Comparison of ENCODE assay signal across 18 mouse cellular contexts in the genomic region with DNA sequence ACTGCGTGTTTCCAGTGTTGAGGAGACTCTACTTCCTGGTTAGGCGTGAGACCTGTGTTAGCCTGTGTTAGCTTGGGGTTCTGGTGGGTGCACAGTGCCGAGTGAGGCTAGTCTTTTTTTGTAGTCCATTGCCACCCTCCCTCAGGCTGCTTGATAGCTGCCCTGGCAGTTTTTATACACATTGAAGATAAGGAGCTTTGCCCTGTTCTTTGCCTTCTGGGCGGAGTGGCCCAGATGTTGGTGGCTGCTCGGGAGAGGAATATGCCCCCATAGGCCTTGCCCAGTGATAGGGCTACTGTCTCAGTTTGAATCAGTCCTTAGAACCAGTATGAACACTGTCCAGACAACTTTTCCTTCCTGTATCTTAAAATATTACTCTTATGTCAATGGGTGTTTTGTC. TPM values are rescaled to one million over a fixed set of nuclear protein-coding genes. Genes with fewer than 3 reads are reported as not detected.
DNase-seq lines count a peak whose midpoint lies in the region; ATAC-seq and TF ChIP-seq lines count a peak whose summit lies in the region.
"Had no signal": no experiment of that assay in that cellular context is flagged by ENCODE, and none has a peak within 500 bp of the region (broad histone marks: within the 10 kb centered on the region; RNA-seq: fewer than 3 reads in every experiment).

No protein-coding gene starts in this region.

- no peaks in the 10 kb centered on the region for H3K9me3 ChIP-seq in heart, embryonic 13.5 days
- H3K9me3 ChIP-seq in heart, embryonic 10.5 days: no peaks in the 10 kb centered on the region
- H3K9me3 ChIP-seq in E14TG2a.4 (ENCODE audit: low read length): no peaks in the 10 kb centered on the region
- no peaks in the 10 kb centered on the region for H3K9me3 ChIP-seq in liver, postnatal 0 days (ENCODE audit: low read length)
- H3K9me3 ChIP-seq in forebrain, embryonic 16.5 days (ENCODE audit: control insufficient read depth, low read length): no peaks in the 10 kb centered on the region
- H3K9me3 ChIP-seq: kidney, embryonic 15.5 days; midbrain, embryonic 15.5 days had no signal

- no peak for DNase-seq in heart, embryonic 10.5 days (ENCODE audit: low spot score)
- DNase-seq in liver, postnatal 0 days: no peak
- DNase-seq in retina, embryonic 14.5 days (ENCODE audit: low spot score): no peak
- no peak for DNase-seq in spleen, adult 18-20 months
- DNase-seq: adrenal gland, adult 8-10 months; cerebellum, adult 8-10 months; gastrocnemius, postnatal 10 days; heart, postnatal 36 days; lung, adult 18-20 months; lung, postnatal 36 days; right cerebral cortex, postnatal 25 days had no signal

- ATAC-seq in heart, embryonic 13.5 days (ENCODE audit: extremely low read depth, insufficient number of reproducible peaks, low FRiP score, low TSS enrichment): no peak
- ATAC-seq in erythroid progenitor cell, adult 5-6 weeks (replicated peaks; ENCODE audit: low FRiP score, poor library complexity, severe bottlenecking): peak; percentile 48; the same call in 1 of the 2 replicates
- ATAC-seq in liver, postnatal 0 days: no peak
- no peak for ATAC-seq in forebrain, embryonic 16.5 days
- ATAC-seq: hindbrain, embryonic 16.5 days; midbrain, embryonic 15.5 days had no signal

- H3K9ac ChIP-seq in heart, embryonic 13.5 days: peak overlapping the region; percentile 50
- H3K9ac ChIP-seq in liver, postnatal 0 days (replicated peaks): no peak overlapping the region
- H3K9ac ChIP-seq in forebrain, embryonic 16.5 days (replicated peaks; ENCODE audit: low read depth, low read length): no peak overlapping the region
- H3K9ac ChIP-seq: kidney, embryonic 15.5 days; midbrain, embryonic 15.5 days had no signal

- WGBS in heart, embryonic 13.5 days: 62% methylated on average over 5 of the region's 5 CpGs
- 75% methylated on average over 5 of the region's 5 CpGs for WGBS in heart, embryonic 10.5 days
- WGBS in liver, postnatal 0 days (ENCODE audit: insufficient replicate concordance): 49% methylated on average over 5 of the region's 5 CpGs
- 96% methylated on average over 5 of the region's 5 CpGs for WGBS in forebrain, embryonic 16.5 days

- peak overlapping the region; percentile 6; the same call in 1 of the 2 replicates for H3K4me2 ChIP-seq in heart, embryonic 13.5 days
- H3K4me2 ChIP-seq in liver, postnatal 0 days (ENCODE audit: low read depth, low read length): 0 out of 2 replicates have a peak overlapping the region, but pooled peaks have one; percentile 24
- H3K4me2 ChIP-seq in forebrain, embryonic 16.5 days (ENCODE audit: low read length): no peak overlapping the region
- H3K4me2 ChIP-seq: kidney, embryonic 15.5 days; midbrain, embryonic 15.5 days had no signal

- no peak for TF ChIP-seq CTCF in E14TG2a.4 (conservative IDR thresholded peaks at IDR 0.05; ENCODE audit: low read length)
- no peak for TF ChIP-seq CTCF in liver, postnatal 0 days (IDR thresholded peaks at IDR 0.05; ENCODE audit: low read depth)

- TF ChIP-seq EP300 in liver, postnatal 0 days (IDR thresholded peaks at IDR 0.05; ENCODE audit: low read depth): no peak

- no peak overlapping the region for H3K27ac ChIP-seq in heart, embryonic 13.5 days (replicated peaks)
- H3K27ac ChIP-seq in heart, embryonic 10.5 days: no peak overlapping the region
- 0 out of 2 replicates have a peak overlapping the region, but pooled peaks have one; percentile 5 for H3K27ac ChIP-seq in liver, postnatal 0 days (ENCODE audit: low read depth)
- H3K27ac ChIP-seq in forebrain, embryonic 16.5 days (ENCODE audit: low read length): no peak overlapping the region
- H3K27ac ChIP-seq: kidney, embryonic 15.5 days; midbrain, embryonic 15.5 days had no signal

- H3K4me3 ChIP-seq in heart, embryonic 13.5 days: no peak overlapping the region
- H3K4me3 ChIP-seq in heart, embryonic 10.5 days: no peak overlapping the region
- H3K4me3 ChIP-seq in E14TG2a.4 (replicated peaks; ENCODE audit: low read length): peak overlapping the region; percentile 70
- H3K4me3 ChIP-seq in liver, postnatal 0 days (ENCODE audit: low read depth, low read length): no peak overlapping the region
- no peak overlapping the region for H3K4me3 ChIP-seq in forebrain, embryonic 16.5 days (replicated peaks; ENCODE audit: low read length)
- H3K4me3 ChIP-seq: kidney, embryonic 15.5 days; midbrain, embryonic 15.5 days had no signal

- peaks cover 90% of the 10 kb centered on the region for H3K4me1 ChIP-seq in heart, embryonic 13.5 days
- H3K4me1 ChIP-seq in heart, embryonic 10.5 days: peaks cover 71% of the 10 kb centered on the region
- H3K4me1 ChIP-seq in E14TG2a.4 (replicated peaks; ENCODE audit: low read depth, low read length): peaks cover 95% of the 10 kb centered on the region
- peaks cover 65% of the 10 kb centered on the region for H3K4me1 ChIP-seq in liver, postnatal 0 days (ENCODE audit: insufficient read depth)
- H3K4me1 ChIP-seq in forebrain, embryonic 16.5 days (replicated peaks; ENCODE audit: control insufficient read depth, insufficient read depth, low read length): peaks cover 37% of the 10 kb centered on the region

- H3K27me3 ChIP-seq in heart, embryonic 13.5 days (replicated peaks): no peaks in the 10 kb centered on the region
- no peaks in the 10 kb centered on the region for H3K27me3 ChIP-seq in heart, embryonic 10.5 days (ENCODE audit: insufficient read depth, poor library complexity, severe bottlenecking)
- no peaks in the 10 kb centered on the region for H3K27me3 ChIP-seq in E14TG2a.4 (ENCODE audit: insufficient read depth, low read length)
- H3K27me3 ChIP-seq in liver, postnatal 0 days (ENCODE audit: insufficient read depth, low read length): no peaks in the 10 kb centered on the region
- H3K27me3 ChIP-seq in forebrain, embryonic 16.5 days (replicated peaks; ENCODE audit: control insufficient read depth, insufficient read depth, low read length): no peaks in the 10 kb centered on the region
- H3K27me3 ChIP-seq: kidney, embryonic 15.5 days; midbrain, embryonic 15.5 days had no signal

- H3K36me3 ChIP-seq in heart, embryonic 13.5 days: peaks cover 8% of the 10 kb centered on the region; the same call in 1 of the 2 replicates
- peaks cover 4% of the 10 kb centered on the region; the same call in 1 of the 2 replicates for H3K36me3 ChIP-seq in heart, embryonic 10.5 days
- H3K36me3 ChIP-seq in E14TG2a.4 (ENCODE audit: insufficient read depth, low read length): peaks cover 60% of the 10 kb centered on the region
- H3K36me3 ChIP-seq in liver, postnatal 0 days (replicated peaks; ENCODE audit: insufficient read depth, low read length): no peaks in the 10 kb centered on the region
- no peaks in the 10 kb centered on the region for H3K36me3 ChIP-seq in forebrain, embryonic 16.5 days (ENCODE audit: control insufficient read depth, insufficient read depth)
- H3K36me3 ChIP-seq: midbrain, embryonic 15.5 days had no signal

RNA-seq across cellular contexts. Expression of a gene that starts 5.7 kb away (rescaled TPM):
- 414 and 452 TPM in 2 replicates for polyA plus RNA-seq in heart, embryonic 13.5 days (2015; fragmentation: Nextera tagmentation; extraction: Ambion mirVana)
- 304 and 442 TPM in 2 replicates for polyA plus RNA-seq in heart, embryonic 10.5 days (2016; fragmentation: Nextera tagmentation; extraction: Ambion mirVana)
- total RNA-seq in erythroid progenitor cell, adult 5-6 weeks (2015; ENCODE audit: low replicate concordance): 36.9 and 45.4 TPM in 2 replicates
- total RNA-seq in erythroid progenitor cell, adult 5-6 weeks (2017; ENCODE audit: low replicate concordance): 40.2 and 42.2 TPM in 2 replicates
- polyA plus RNA-seq in liver, postnatal 0 days (2015; fragmentation: Nextera tagmentation; extraction: Ambion mirVana): 101 and 104 TPM in 2 replicates
- 329 and 341 TPM in 2 replicates for polyA plus RNA-seq in forebrain, embryonic 16.5 days (2015; fragmentation: Nextera tagmentation; extraction: Ambion mirVana)

RNA-seq across cellular contexts. Expression of a gene that starts 29.9 kb away (rescaled TPM):
- 193 and 201 TPM in 2 replicates for polyA plus RNA-seq in heart, embryonic 13.5 days (2015; fragmentation: Nextera tagmentation; extraction: Ambion mirVana)
- 201 and 225 TPM in 2 replicates for polyA plus RNA-seq in heart, embryonic 10.5 days (2016; fragmentation: Nextera tagmentation; extraction: Ambion mirVana)
- 41.1 and 43.6 TPM in 2 replicates for total RNA-seq in erythroid progenitor cell, adult 5-6 weeks (2015; ENCODE audit: low replicate concordance)
- total RNA-seq in erythroid progenitor cell, adult 5-6 weeks (2017; ENCODE audit: low replicate concordance): 9.4 and 23.9 TPM in 2 replicates
- polyA plus RNA-seq in liver, postnatal 0 days (2015; fragmentation: Nextera tagmentation; extraction: Ambion mirVana): 82.4 and 88.9 TPM in 2 replicates
- 116 and 124 TPM in 2 replicates for polyA plus RNA-seq in forebrain, embryonic 16.5 days (2015; fragmentation: Nextera tagmentation; extraction: Ambion mirVana)
